27 mouse cellular contexts compared by ENCODE assay signal in the genomic region with DNA sequence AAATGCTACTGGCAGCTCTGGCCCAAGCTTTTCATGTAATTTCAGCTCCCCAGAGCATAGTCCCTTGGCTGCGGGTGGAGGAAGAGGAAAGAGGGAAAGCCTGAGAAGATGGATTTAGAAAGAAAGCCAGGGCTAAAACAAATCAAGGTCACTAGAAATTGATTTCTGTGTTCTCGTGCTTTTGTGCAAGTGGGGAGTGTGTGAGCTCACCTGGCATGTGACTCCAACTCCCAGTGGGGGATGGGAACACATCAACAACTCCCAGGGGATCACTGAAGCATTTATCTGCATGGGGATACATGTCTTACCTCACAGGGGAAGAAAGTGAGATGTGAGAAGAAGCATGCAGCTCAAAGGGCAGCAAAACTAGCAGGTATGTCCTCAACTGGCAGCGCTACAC.
DNase-seq lines count a peak whose midpoint lies in the region; ATAC-seq and TF ChIP-seq lines count a peak whose summit lies in the region.
"Had no signal": no experiment of that assay in that cellular context is flagged by ENCODE, and none has a peak within 500 bp of the region (broad histone marks: within the 10 kb centered on the region; RNA-seq: fewer than 3 reads in every experiment).

No protein-coding gene starts in this region.

- peaks cover 14% of the 10 kb centered on the region; the same call in 1 of the 2 replicates for H3K9me3 ChIP-seq in forebrain, embryonic 10.5 days
- H3K9me3 ChIP-seq in forebrain, embryonic 15.5 days: no peaks in the 10 kb centered on the region
- peaks cover 7% of the 10 kb centered on the region; the same call in 1 of the 2 replicates for H3K9me3 ChIP-seq in kidney, embryonic 16.5 days (ENCODE audit: low read length)
- H3K9me3 ChIP-seq in midbrain, embryonic 12.5 days: peaks cover 5% of the 10 kb centered on the region
- H3K9me3 ChIP-seq in midbrain, postnatal 0 days (ENCODE audit: low read length): no peaks in the 10 kb centered on the region
- peaks cover 6% of the 10 kb centered on the region; the same call in 1 of the 2 replicates for H3K9me3 ChIP-seq in hindbrain, embryonic 13.5 days
- H3K9me3 ChIP-seq: limb, embryonic 13.5 days; liver, embryonic 13.5 days had no signal

- no peak for TF ChIP-seq CTCF in midbrain, postnatal 0 days (IDR thresholded peaks at IDR 0.05)

- no peak overlapping the region for H3K4me2 ChIP-seq in forebrain, embryonic 15.5 days (replicated peaks)
- no peak overlapping the region for H3K4me2 ChIP-seq in kidney, embryonic 16.5 days (replicated peaks; ENCODE audit: low read depth, low read length)
- no peak overlapping the region for H3K4me2 ChIP-seq in midbrain, embryonic 12.5 days (replicated peaks)
- H3K4me2 ChIP-seq in midbrain, postnatal 0 days (ENCODE audit: low read depth, low read length, poor library complexity, severe bottlenecking): no peak overlapping the region
- H3K4me2 ChIP-seq in hindbrain, embryonic 13.5 days: no peak overlapping the region
- H3K4me2 ChIP-seq: heart, embryonic 13.5 days; limb, embryonic 13.5 days; liver, embryonic 13.5 days had no signal

- H3K36me3 ChIP-seq in forebrain, embryonic 10.5 days (replicated peaks): no peaks in the 10 kb centered on the region
- H3K36me3 ChIP-seq in forebrain, embryonic 15.5 days: no peaks in the 10 kb centered on the region
- no peaks in the 10 kb centered on the region for H3K36me3 ChIP-seq in kidney, embryonic 16.5 days (ENCODE audit: insufficient read depth, low read length)
- H3K36me3 ChIP-seq in midbrain, embryonic 12.5 days: no peaks in the 10 kb centered on the region
- H3K36me3 ChIP-seq in midbrain, postnatal 0 days (ENCODE audit: insufficient read depth, low read length): no peaks in the 10 kb centered on the region
- no peaks in the 10 kb centered on the region for H3K36me3 ChIP-seq in hindbrain, embryonic 13.5 days
- H3K36me3 ChIP-seq: heart, embryonic 13.5 days; limb, embryonic 13.5 days; liver, embryonic 13.5 days had no signal

- no peak overlapping the region for H3K9ac ChIP-seq in forebrain, embryonic 15.5 days (replicated peaks)
- no peak overlapping the region for H3K9ac ChIP-seq in kidney, embryonic 16.5 days (replicated peaks; ENCODE audit: low read length)
- no peak overlapping the region for H3K9ac ChIP-seq in midbrain, embryonic 12.5 days (replicated peaks)
- H3K9ac ChIP-seq in midbrain, postnatal 0 days (replicated peaks; ENCODE audit: low read length, poor library complexity, severe bottlenecking): no peak overlapping the region
- H3K9ac ChIP-seq in hindbrain, embryonic 13.5 days: no peak overlapping the region
- H3K9ac ChIP-seq: heart, embryonic 13.5 days; limb, embryonic 13.5 days; liver, embryonic 13.5 days had no signal

- 85% methylated on average over 3 of the region's 3 CpGs for WGBS in forebrain, embryonic 10.5 days
- whole genome bisulfite sequencing in forebrain, embryonic 15.5 days: 72% methylated on average over 3 of the region's 3 CpGs
- 64% methylated on average over 3 of the region's 3 CpGs for WGBS in kidney, embryonic 16.5 days
- 66% methylated on average over 3 of the region's 3 CpGs for WGBS in midbrain, embryonic 12.5 days
- 53% methylated on average over 3 of the region's 3 CpGs for whole genome bisulfite sequencing in midbrain, postnatal 0 days
- WGBS in hindbrain, embryonic 13.5 days: 40% methylated on average over 3 of the region's 3 CpGs

- DNase-seq in forebrain, embryonic 10.5 days (ENCODE audit: extremely low spot score, low spot score): no peak
- DNase-seq in kidney, adult 8-10 months: no peak
- no peak for DNase-seq in midbrain, postnatal 0 days (ENCODE audit: low spot score)
- DNase-seq: cerebellum, adult 2 months; cerebellum, postnatal 14 days; gastrocnemius, adult 2 months; gastrocnemius, postnatal 36 days; heart, adult 2 months; heart, postnatal 10 days; kidney, adult 18-20 months; kidney, postnatal 14 days; liver, embryonic 13.5 days; lung, adult 18-20 months; lung, postnatal 4 days; right cerebral cortex, postnatal 14 days; thymus, postnatal 4 days had no signal

- peak overlapping the region; percentile 31; the same call in 1 of the 2 replicates for H3K27ac ChIP-seq in forebrain, embryonic 10.5 days
- no peak overlapping the region for H3K27ac ChIP-seq in forebrain, embryonic 15.5 days (replicated peaks)
- H3K27ac ChIP-seq in kidney, embryonic 16.5 days (ENCODE audit: low read length): peak overlapping the region; percentile 38; the same call in 1 of the 2 replicates
- H3K27ac ChIP-seq in midbrain, embryonic 12.5 days (replicated peaks): peak overlapping the region; percentile 42; the same call in 1 of the 2 replicates
- no peak overlapping the region for H3K27ac ChIP-seq in midbrain, postnatal 0 days (ENCODE audit: low read depth, low read length)
- peak overlapping the region; percentile 44; the same call in 1 of the 2 replicates for H3K27ac ChIP-seq in hindbrain, embryonic 13.5 days
- H3K27ac ChIP-seq: gastrocnemius, adult 2 months; heart, adult 2 months; heart, embryonic 13.5 days; layer of hippocampus, adult 2 months; limb, embryonic 13.5 days; liver, embryonic 13.5 days had no signal

- H3K4me1 ChIP-seq in forebrain, embryonic 10.5 days: peaks cover 22% of the 10 kb centered on the region
- H3K4me1 ChIP-seq in forebrain, embryonic 15.5 days: peaks cover 5% of the 10 kb centered on the region; the same call in 1 of the 2 replicates
- peaks cover 15% of the 10 kb centered on the region for H3K4me1 ChIP-seq in kidney, embryonic 16.5 days (ENCODE audit: insufficient read depth, low read length)
- H3K4me1 ChIP-seq in midbrain, embryonic 12.5 days: peaks cover 15% of the 10 kb centered on the region
- H3K4me1 ChIP-seq in midbrain, postnatal 0 days (ENCODE audit: insufficient read depth, low read length): peaks cover 6% of the 10 kb centered on the region; the same call in 1 of the 2 replicates
- H3K4me1 ChIP-seq in hindbrain, embryonic 13.5 days (replicated peaks): peaks cover 14% of the 10 kb centered on the region
- H3K4me1 ChIP-seq: liver, embryonic 13.5 days had no signal

- ATAC-seq in forebrain, embryonic 15.5 days (replicated peaks): no peak
- no peak for ATAC-seq in kidney, embryonic 16.5 days (ENCODE audit: low FRiP score, low TSS enrichment)
- no peak for ATAC-seq in midbrain, embryonic 12.5 days (ENCODE audit: low FRiP score, low read depth)
- no peak for ATAC-seq in midbrain, postnatal 0 days (ENCODE audit: low FRiP score)
- no peak for ATAC-seq in hindbrain, embryonic 13.5 days (ENCODE audit: low FRiP score)
- no peak for ATAC-seq in activated CD4-positive, CD25-positive, alpha-beta regulatory T cell, adult 4 months
- ATAC-seq: forebrain, embryonic 16.5 days; lung, postnatal 0 days had no signal

- no peaks in the 10 kb centered on the region for H3K27me3 ChIP-seq in forebrain, embryonic 10.5 days (ENCODE audit: poor library complexity, severe bottlenecking)
- H3K27me3 ChIP-seq in forebrain, embryonic 15.5 days: no peaks in the 10 kb centered on the region
- no peaks in the 10 kb centered on the region for H3K27me3 ChIP-seq in kidney, embryonic 16.5 days (ENCODE audit: insufficient read depth, low read length)
- no peaks in the 10 kb centered on the region for H3K27me3 ChIP-seq in midbrain, embryonic 12.5 days
- H3K27me3 ChIP-seq in midbrain, postnatal 0 days (ENCODE audit: insufficient read depth, low read length): no peaks in the 10 kb centered on the region
- H3K27me3 ChIP-seq in hindbrain, embryonic 13.5 days: no peaks in the 10 kb centered on the region
- H3K27me3 ChIP-seq: heart, embryonic 13.5 days; liver, embryonic 13.5 days had no signal

- no peak overlapping the region for H3K4me3 ChIP-seq in forebrain, embryonic 10.5 days
- no peak overlapping the region for H3K4me3 ChIP-seq in forebrain, embryonic 15.5 days
- H3K4me3 ChIP-seq in kidney, embryonic 16.5 days (ENCODE audit: low read length): no peak overlapping the region
- H3K4me3 ChIP-seq in midbrain, embryonic 12.5 days: no peak overlapping the region
- H3K4me3 ChIP-seq in midbrain, postnatal 0 days (ENCODE audit: low read depth, low read length): no peak overlapping the region
- no peak overlapping the region for H3K4me3 ChIP-seq in hindbrain, embryonic 13.5 days
- H3K4me3 ChIP-seq: gastrocnemius, adult 2 months; heart, adult 2 months; heart, embryonic 13.5 days; layer of hippocampus, adult 2 months; limb, embryonic 13.5 days; liver, embryonic 13.5 days; megakaryocyte, embryonic 14.5 days had no signal

Comparison
In these comparisons a context has a peak if more than half of its experiments do, and no peak if none do; other contexts are left out.
1. H3K27ac ChIP-seq: peak in forebrain, embryonic 10.5 days (single experiment), kidney, embryonic 16.5 days (single experiment), midbrain, embryonic 12.5 days (single experiment) and hindbrain, embryonic 13.5 days (single experiment); none in forebrain, embryonic 15.5 days (single experiment) and midbrain, postnatal 0 days (single experiment).